Mouse (Mus musculus): ENCODE data around the gene Dnajb5. TPM values are rescaled to one million over a fixed set of nuclear protein-coding genes. Genes with fewer than 3 reads are reported as not detected.

The Dnajb5 gene
- polyA plus RNA-seq, 1 experiment, result 5.3 TPM

GRCm38 (mm10) chr4:42920726-42921125, 28.9 kb upstream of the Dnajb5 start:
- H3K79me3 ChIP-seq (ENCODE audit: low read depth), result no peaks in the 10 kb centered on the region
- no peaks in the 10 kb centered on the region for H3K36me3 ChIP-seq (ENCODE audit: control insufficient read depth, insufficient read depth)
- TF ChIP-seq MYOD1 (IDR thresholded peaks at IDR 0.05; ENCODE audit: control insufficient read depth, insufficient read length, low read depth), result no peak
- TF ChIP-seq CEBPB (IDR thresholded peaks at IDR 0.05; ENCODE audit: low read depth), result no peak
- TF ChIP-seq CTCF (IDR thresholded peaks at IDR 0.05; ENCODE audit: control insufficient read depth, insufficient read depth, insufficient read length), result no peak
- no peak for TF ChIP-seq MYOG (IDR thresholded peaks at IDR 0.05; ENCODE audit: control insufficient read depth, extremely low read depth, insufficient read length)
- no peak for TF ChIP-seq MAX (IDR thresholded peaks at IDR 0.05)
- TF ChIP-seq USF1 (IDR thresholded peaks at IDR 0.05; ENCODE audit: low read depth), result no peak
- no peak for TF ChIP-seq FOSL1 (IDR thresholded peaks at IDR 0.05; ENCODE audit: insufficient read depth, low read length, poor library complexity, severe bottlenecking)
- H3K4me3 ChIP-seq (ENCODE audit: insufficient read depth, poor library complexity, severe bottlenecking), result no peak overlapping the region
- H3ac ChIP-seq (ENCODE audit: control insufficient read depth, insufficient read length, low read depth), result no peak overlapping the region
- H3K79me2 ChIP-seq (ENCODE audit: control insufficient read depth, insufficient read depth), result no peaks in the 10 kb centered on the region
- H3K27me3 ChIP-seq (ENCODE audit: control insufficient read depth, insufficient read depth, insufficient read length), result peaks cover 61% of the 10 kb centered on the region

GRCm38 (mm10) chr4:42921536-42921935, 28.1 kb upstream of the Dnajb5 start:
- no peak overlapping the region for H3ac ChIP-seq (ENCODE audit: control insufficient read depth, insufficient read length, low read depth)
- H3K36me3 ChIP-seq (ENCODE audit: control insufficient read depth, insufficient read depth), result no peaks in the 10 kb centered on the region
- H3K79me2 ChIP-seq (ENCODE audit: control insufficient read depth, insufficient read depth), result no peaks in the 10 kb centered on the region
- H3K27me3 ChIP-seq (ENCODE audit: control insufficient read depth, insufficient read depth, insufficient read length), result peaks cover 56% of the 10 kb centered on the region
- no peaks in the 10 kb centered on the region for H3K79me3 ChIP-seq (ENCODE audit: low read depth)
- no peak overlapping the region for H3K4me3 ChIP-seq (ENCODE audit: insufficient read depth, poor library complexity, severe bottlenecking)
- TF ChIP-seq FOSL1 (IDR thresholded peaks at IDR 0.05; ENCODE audit: insufficient read depth, low read length, poor library complexity, severe bottlenecking) (no peak), CEBPB (IDR thresholded peaks at IDR 0.05; ENCODE audit: low read depth) (no peak), MYOD1 (IDR thresholded peaks at IDR 0.05; ENCODE audit: control insufficient read depth, insufficient read length, low read depth) (no peak), MAX (IDR thresholded peaks at IDR 0.05) (no peak), CTCF (IDR thresholded peaks at IDR 0.05; ENCODE audit: control insufficient read depth, insufficient read depth, insufficient read length) (no peak), MYOG (IDR thresholded peaks at IDR 0.05; ENCODE audit: control insufficient read depth, extremely low read depth, insufficient read length) (no peak)

DNA sequence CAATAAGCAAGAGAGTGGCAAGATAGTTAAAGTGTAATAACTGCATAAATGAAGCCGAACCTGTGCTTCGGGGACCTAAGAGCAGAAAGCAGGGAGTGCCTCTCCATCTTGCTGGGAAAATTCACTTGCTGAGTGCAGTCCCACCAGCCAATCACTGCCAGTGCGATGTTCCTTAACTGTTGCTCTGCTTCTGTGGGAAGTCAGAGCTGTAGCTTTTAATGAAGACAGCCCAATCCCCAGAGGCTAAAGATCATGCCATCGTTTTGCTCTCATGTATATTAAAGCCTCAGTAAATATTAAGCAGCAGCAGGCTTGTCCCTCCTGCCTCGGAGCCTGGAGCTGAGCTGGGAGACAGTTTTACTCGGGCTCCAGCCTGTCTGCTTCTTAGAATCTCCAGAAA, 27.6 kb upstream of the Dnajb5 start:
- no peaks in the 10 kb centered on the region for H3K36me3 ChIP-seq (ENCODE audit: control insufficient read depth, insufficient read depth)
- no peak for TF ChIP-seq CEBPB (IDR thresholded peaks at IDR 0.05; ENCODE audit: low read depth)
- TF ChIP-seq MYOG (IDR thresholded peaks at IDR 0.05; ENCODE audit: control insufficient read depth, extremely low read depth, insufficient read length), result no peak
- TF ChIP-seq FOSL1 (IDR thresholded peaks at IDR 0.05; ENCODE audit: insufficient read depth, low read length, poor library complexity, severe bottlenecking), result no peak
- no peak for TF ChIP-seq USF1 (IDR thresholded peaks at IDR 0.05; ENCODE audit: low read depth)
- TF ChIP-seq CTCF (IDR thresholded peaks at IDR 0.05; ENCODE audit: control insufficient read depth, insufficient read depth, insufficient read length), result no peak
- TF ChIP-seq MYOD1 (IDR thresholded peaks at IDR 0.05; ENCODE audit: control insufficient read depth, insufficient read length, low read depth), result no peak
- TF ChIP-seq MAX (IDR thresholded peaks at IDR 0.05), result no peak
- no peak overlapping the region for H3ac ChIP-seq (ENCODE audit: control insufficient read depth, insufficient read length, low read depth)
- peaks cover 51% of the 10 kb centered on the region for H3K27me3 ChIP-seq (ENCODE audit: control insufficient read depth, insufficient read depth, insufficient read length)
- H3K4me3 ChIP-seq (ENCODE audit: insufficient read depth, poor library complexity, severe bottlenecking), result no peak overlapping the region
- no peaks in the 10 kb centered on the region for H3K79me3 ChIP-seq (ENCODE audit: low read depth)
- H3K79me2 ChIP-seq (ENCODE audit: control insufficient read depth, insufficient read depth), result no peaks in the 10 kb centered on the region

DNA sequence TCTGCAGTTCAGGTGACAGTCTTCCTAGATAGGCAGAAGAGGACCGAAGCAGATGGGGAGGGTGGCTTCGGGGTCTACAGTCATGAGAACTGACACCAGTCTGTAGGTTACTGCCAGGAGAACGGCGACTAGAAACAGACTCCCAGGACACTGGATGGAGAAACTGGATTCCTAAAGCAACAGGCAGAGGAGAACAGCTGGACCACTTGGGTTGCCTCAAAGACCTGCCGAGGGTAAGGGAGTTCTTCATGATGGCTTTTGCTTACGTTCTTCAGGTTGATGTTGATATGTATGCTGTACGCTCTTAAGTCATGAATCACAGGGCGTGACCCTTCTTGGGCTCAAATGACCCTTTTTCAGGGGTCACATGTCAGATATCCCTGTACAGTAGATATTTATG, 27.2 kb upstream of the Dnajb5 start:
- Histone ChIP-seq H3K4me3 (ENCODE audit: insufficient read depth, poor library complexity, severe bottlenecking) (no peak overlapping the region), H3K27me3 (ENCODE audit: control insufficient read depth, insufficient read depth, insufficient read length) (peaks cover 47% of the 10 kb centered on the region), H3ac (ENCODE audit: control insufficient read depth, insufficient read length, low read depth) (no peak overlapping the region), H3K79me3 (ENCODE audit: low read depth) (no peaks in the 10 kb centered on the region), H3K36me3 (ENCODE audit: control insufficient read depth, insufficient read depth) (no peaks in the 10 kb centered on the region), H3K79me2 (ENCODE audit: control insufficient read depth, insufficient read depth) (no peaks in the 10 kb centered on the region)
- no peak for TF ChIP-seq MYOG (IDR thresholded peaks at IDR 0.05; ENCODE audit: control insufficient read depth, extremely low read depth, insufficient read length)
- no peak for TF ChIP-seq CTCF (IDR thresholded peaks at IDR 0.05; ENCODE audit: control insufficient read depth, insufficient read depth, insufficient read length)
- TF ChIP-seq FOSL1 (IDR thresholded peaks at IDR 0.05; ENCODE audit: insufficient read depth, low read length, poor library complexity, severe bottlenecking), result no peak
- no peak for TF ChIP-seq MYOD1 (IDR thresholded peaks at IDR 0.05; ENCODE audit: control insufficient read depth, insufficient read length, low read depth)

DNA sequence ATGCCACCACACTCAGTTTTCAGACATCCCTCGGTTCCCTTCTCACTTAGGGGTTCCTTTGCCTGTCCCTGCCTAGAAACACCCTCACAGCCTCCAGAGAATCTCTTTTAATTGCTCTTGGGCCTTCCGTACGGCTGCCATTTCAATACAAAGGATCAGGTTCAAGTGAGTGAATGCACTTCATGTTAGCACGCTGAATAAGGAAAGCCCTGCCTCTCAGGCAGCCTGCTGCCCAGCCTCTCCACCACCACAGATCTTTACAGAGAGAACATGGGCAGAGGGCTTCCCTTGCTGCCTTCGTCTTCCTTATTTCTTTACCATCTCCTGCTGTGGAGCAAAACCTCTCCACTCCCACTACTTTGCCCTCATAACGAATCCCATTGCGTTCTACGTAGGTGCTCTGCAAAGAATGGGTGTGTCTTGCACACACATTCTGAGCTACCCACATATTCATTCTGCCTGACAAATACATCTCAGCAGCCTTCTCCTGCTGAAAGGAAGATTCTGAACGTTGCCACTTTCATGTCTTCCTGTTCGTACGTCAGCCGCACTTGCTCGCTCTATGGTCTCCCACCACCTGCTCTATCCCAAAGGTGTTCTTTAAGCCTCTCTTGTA, 25.4 kb upstream of the Dnajb5 start:
- Histone ChIP-seq H3ac (ENCODE audit: control insufficient read depth, insufficient read length, low read depth) (no peak overlapping the region), H3K79me2 (ENCODE audit: control insufficient read depth, insufficient read depth) (no peaks in the 10 kb centered on the region), H3K27me3 (ENCODE audit: control insufficient read depth, insufficient read depth, insufficient read length) (peaks cover 34% of the 10 kb centered on the region), H3K4me3 (ENCODE audit: insufficient read depth, poor library complexity, severe bottlenecking) (no peak overlapping the region), H3K36me3 (ENCODE audit: control insufficient read depth, insufficient read depth) (no peaks in the 10 kb centered on the region), H3K79me3 (ENCODE audit: low read depth) (no peaks in the 10 kb centered on the region)
- no peak for TF ChIP-seq CTCF (IDR thresholded peaks at IDR 0.05; ENCODE audit: control insufficient read depth, insufficient read depth, insufficient read length)
- no peak for TF ChIP-seq MYOD1 (IDR thresholded peaks at IDR 0.05; ENCODE audit: control insufficient read depth, insufficient read length, low read depth)
- no peak for TF ChIP-seq USF1 (IDR thresholded peaks at IDR 0.05; ENCODE audit: low read depth)
- no peak for TF ChIP-seq CEBPB (IDR thresholded peaks at IDR 0.05; ENCODE audit: low read depth)
- TF ChIP-seq MAX (IDR thresholded peaks at IDR 0.05), result no peak
- no peak for TF ChIP-seq FOSL1 (IDR thresholded peaks at IDR 0.05; ENCODE audit: insufficient read depth, low read length, poor library complexity, severe bottlenecking)
- no peak for TF ChIP-seq MYOG (IDR thresholded peaks at IDR 0.05; ENCODE audit: control insufficient read depth, extremely low read depth, insufficient read length)

- no peak for TF ChIP-seq USF1 (IDR thresholded peaks at IDR 0.05; ENCODE audit: low read depth)
- TF ChIP-seq MYOG (IDR thresholded peaks at IDR 0.05; ENCODE audit: control insufficient read depth, extremely low read depth, insufficient read length), result no peak
- no peak for TF ChIP-seq MAX (IDR thresholded peaks at IDR 0.05)
- no peak for TF ChIP-seq MYOD1 (IDR thresholded peaks at IDR 0.05; ENCODE audit: control insufficient read depth, insufficient read length, low read depth)
- no peak for TF ChIP-seq CEBPB (IDR thresholded peaks at IDR 0.05; ENCODE audit: low read depth)
- no peak for TF ChIP-seq CTCF (IDR thresholded peaks at IDR 0.05; ENCODE audit: control insufficient read depth, insufficient read depth, insufficient read length)
- no peak for TF ChIP-seq FOSL1 (IDR thresholded peaks at IDR 0.05; ENCODE audit: insufficient read depth, low read length, poor library complexity, severe bottlenecking)
- H3K79me2 ChIP-seq (ENCODE audit: control insufficient read depth, insufficient read depth), result no peaks in the 10 kb centered on the region
- H3K4me3 ChIP-seq (ENCODE audit: insufficient read depth, poor library complexity, severe bottlenecking), result no peak overlapping the region
- peaks cover 38% of the 10 kb centered on the region for H3K27me3 ChIP-seq (ENCODE audit: control insufficient read depth, insufficient read depth, insufficient read length)
- no peak overlapping the region for H3ac ChIP-seq (ENCODE audit: control insufficient read depth, insufficient read length, low read depth)
- no peaks in the 10 kb centered on the region for H3K36me3 ChIP-seq (ENCODE audit: control insufficient read depth, insufficient read depth)
- no peaks in the 10 kb centered on the region for H3K79me3 ChIP-seq (ENCODE audit: low read depth)
These were observed 21.4 kb upstream of the Dnajb5 start for GRCm38 (mm10) chr4:42928209-42928608.
